Mouse (Mus musculus) heart, postnatal 4 days (tissue): ENCODE measurements at regions not wholly inside any gene's neighbourhood (a gene's known extent, or its start where the extent isn't known, plus 50 kb on each side); places are given as distances from the start of the nearest gene placed in this dataset.

Source experiments
- DNase-seq: peaks from one replicate; pipeline ENCODE4 v3.0.0; 2021

DNA sequence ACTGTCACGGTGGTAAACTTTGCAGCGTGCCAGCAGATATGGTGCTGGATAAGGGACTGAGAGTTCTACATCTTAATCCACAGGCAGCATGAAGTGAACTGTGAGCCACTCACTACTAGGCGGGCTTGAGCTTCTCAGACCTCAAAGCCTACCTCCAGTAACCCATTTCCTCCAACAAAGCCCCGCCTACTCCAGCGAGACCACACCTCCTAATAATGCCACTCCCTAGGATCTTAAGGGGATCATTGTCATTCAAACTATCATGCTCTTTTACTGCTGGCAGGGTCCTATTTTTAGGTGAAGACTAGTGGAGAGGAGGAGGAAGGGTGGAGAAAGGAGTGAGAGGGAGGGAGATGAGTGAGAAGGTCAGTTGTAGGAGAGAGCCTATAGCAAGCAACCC is 122.0 kb downstream of the Mycn start:
- no peak for DNase-seq

- no peak for DNase-seq
Observed at GRCm38 (mm10) chr12:12814693-12815092, 127.0 kb downstream of the Mycn start.

- DNase-seq = no peak
Observed at GRCm38 (mm10) chr12:12812873-12813272, 128.8 kb downstream of the Mycn start.

- no peak for DNase-seq
Observed at GRCm38 (mm10) chr12:12810943-12811342, 130.8 kb downstream of the Mycn start.

DNA sequence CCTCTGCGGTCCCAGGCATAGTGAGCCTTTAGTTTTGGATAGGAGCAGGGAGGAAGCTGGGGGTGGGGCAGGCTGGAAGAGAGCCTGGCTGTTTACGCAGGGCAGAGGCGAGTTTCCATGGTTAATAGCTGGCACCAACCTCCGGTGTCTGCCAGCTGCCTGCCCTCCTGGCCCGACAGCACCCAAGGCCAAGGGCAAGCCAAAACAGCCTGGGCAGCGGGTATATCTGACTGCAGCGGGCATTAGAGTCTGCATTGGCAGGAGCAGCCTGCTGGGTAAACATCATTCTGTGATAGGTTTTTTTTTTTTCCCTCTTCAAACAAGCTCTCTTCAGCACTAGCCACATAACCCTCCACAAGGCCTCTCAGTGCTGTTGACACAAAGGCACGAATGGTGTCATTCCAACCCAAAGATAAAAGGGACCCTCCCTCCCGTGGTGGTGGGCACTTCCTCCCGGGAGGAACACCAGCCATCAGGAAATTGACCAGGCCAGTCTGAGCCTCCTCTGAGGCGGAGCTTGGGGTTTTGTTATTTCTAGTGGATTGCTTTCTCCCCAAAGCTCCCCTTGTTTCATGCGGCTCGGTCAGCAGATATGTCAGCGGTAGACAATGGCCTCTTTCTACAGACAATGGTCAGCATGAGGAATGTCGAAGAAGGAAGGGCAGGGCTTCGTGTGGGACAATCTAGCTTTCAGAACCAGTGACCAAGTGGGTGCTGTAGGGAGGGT is 131.4 kb downstream of the Mycn start:
- DNase-seq = peak; percentile 84

GRCm38 (mm10) chr12:12808120-12808519 is 133.6 kb downstream of the Mycn start:
- DNase-seq = no peak

DNA sequence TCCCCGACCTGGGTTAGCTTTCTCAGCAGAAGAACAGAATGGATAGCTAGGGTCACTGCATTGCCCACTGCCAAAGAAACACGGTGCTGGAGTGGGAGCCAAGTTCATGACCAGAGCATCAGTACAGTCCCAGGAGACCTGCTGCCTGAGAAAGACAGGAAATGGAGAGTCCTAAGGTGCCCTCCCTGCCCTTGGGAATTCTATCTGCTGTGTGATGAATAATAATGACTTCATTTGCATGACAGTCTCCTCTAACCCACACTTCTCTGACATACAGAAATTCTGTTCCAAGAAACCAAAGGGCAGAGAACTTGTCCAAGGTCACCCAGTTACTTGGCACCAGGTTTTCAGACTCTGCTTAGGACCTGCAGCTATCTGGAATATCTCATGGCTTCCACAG is 138.1 kb downstream of the Mycn start:
- no peak for DNase-seq

DNA sequence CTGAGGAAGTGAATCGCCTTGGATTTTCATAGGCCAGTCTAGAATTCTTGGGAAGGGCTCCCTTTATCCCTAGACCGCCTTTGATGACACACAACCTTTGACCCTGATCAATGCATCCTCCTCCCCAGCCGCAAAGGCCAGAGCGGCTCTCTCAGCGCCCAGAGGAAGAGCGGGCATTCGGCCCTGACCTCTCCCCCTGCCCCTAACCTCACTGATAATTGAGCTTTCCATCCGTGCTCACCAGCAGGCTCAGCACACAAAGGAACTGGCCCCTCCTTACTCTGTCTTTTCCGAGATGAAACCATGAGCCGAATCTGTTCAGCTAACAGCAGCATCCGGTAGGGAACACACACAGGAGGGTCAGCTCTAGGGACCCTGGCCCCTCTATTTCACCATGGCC is 139.3 kb downstream of the Mycn start:
- no peak for DNase-seq

GRCm38 (mm10) chr12:12801700-12802099 is 140.0 kb downstream of the Mycn start:
- DNase-seq = no peak

- DNase-seq = no peak
Observed at GRCm38 (mm10) chr12:12800120-12800519, 141.6 kb downstream of the Mycn start.

GRCm38 (mm10) chr12:12789052-12789451 is 152.7 kb downstream of the Mycn start:
- DNase-seq = no peak

- no peak for DNase-seq
Observed at GRCm38 (mm10) chr12:12788263-12788852, 153.4 kb downstream of the Mycn start.

DNA sequence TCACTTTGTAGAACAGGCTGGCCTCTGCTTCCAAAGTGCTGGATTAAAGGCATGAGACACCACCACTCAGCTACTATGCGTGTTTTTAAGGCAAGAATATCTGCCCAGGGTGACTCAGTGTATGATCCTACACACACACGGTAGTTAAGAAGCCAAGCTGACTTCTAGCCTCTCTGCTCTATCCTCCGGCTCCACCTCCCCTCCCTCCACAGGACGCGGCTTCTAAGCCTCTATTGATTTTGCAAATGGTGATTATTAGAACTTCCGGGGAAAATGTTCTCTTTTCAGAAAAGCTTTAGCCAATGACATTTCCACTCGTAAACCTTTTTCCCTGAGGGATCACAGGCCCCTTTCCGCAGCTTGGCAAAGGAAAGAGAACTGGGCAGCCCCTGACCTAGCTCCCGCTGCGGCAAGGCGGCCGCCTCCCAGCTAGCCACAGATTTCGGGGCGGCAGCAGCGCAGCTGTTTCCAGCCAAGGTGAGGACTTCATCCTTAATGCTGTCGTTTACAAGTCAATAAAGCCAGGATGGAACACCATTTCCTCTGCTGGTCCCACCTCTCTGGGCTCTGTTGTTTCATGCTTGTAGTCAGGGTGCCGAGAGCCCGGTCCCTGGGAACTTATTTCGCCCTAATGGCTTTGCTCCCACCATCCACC is 154.0 kb downstream of the Mycn start:
- no peak for DNase-seq

GRCm38 (mm10) chr12:12787161-12787560 is 154.6 kb downstream of the Mycn start:
- DNase-seq = no peak

DNA sequence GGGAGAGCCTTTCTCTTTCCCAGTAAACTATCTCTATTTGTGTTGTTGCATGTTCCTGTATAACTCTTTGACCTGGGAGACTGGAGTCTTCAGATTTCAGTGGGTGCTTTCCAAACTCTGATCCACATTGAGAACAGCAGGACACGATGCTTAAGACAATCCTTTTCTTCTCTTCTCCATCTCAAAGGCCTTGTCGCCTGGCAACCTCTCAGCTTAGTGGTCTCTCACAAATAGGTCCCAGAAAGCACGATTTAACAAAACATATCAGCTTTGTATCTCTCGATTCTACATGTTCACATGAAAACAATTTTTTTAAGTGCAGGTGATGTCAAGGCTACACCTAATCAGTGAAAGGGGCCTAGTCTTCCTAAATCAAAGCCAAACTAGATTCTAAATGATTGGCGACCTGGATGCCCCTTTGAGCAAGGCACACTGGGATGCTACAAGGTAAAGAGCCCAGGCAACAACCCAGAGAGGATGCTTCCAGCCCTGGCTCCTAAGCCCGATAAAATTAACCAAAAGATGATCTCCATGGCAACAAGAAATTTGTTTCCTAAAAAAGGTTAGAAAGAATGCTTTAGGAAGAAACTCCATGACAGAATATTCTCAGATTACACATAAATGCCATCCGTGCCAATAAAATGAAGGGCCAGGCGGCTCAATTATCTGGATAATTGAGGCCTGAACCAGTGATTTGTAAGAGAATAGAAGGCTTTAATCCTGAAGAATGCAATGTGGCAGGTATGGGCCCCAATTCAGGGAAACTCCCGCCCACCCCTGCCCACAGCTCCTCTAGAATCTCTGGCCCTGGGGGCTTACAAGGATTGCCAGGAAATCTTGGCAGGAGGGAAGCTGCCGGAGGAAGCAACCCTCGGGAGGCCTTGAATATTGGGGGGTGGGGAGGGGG is 157.8 kb downstream of the Mycn start:
- DNase-seq = no peak

- no peak for DNase-seq
Observed at GRCm38 (mm10) chr12:12781526-12781925, 160.2 kb downstream of the Mycn start.

DNA sequence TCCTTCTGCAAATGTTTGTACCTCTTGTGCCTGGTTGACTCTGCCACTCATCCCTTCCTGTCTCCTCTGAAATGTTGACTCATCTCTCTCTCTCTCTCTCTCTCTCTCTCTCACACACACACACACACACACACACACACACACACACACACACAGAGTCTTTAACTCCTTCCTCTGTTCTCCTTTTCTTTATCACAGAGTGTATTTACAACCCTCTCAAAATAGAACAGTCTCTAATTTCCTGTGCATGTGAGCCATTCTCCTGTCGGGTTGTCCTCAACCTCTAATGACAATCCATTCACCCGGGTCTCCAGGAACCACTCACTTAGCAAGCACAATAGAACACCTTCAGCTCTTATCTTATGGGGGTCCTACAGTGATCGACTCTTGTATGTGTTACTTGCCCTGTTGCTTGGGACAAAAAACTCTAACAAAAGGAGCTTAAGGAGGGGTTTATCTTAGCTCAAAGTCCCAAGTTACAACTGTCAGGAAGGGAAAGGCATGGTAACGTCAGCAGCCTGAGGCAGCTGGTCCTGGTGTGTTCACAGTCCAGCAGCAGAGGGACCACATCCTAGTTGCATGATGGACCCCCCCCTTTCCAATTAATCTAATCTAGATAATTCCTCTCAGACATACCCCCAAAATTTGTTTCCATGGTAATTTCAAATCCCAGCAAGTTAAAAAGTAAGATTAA is 163.0 kb downstream of the Mycn start:
- no peak for DNase-seq

DNA sequence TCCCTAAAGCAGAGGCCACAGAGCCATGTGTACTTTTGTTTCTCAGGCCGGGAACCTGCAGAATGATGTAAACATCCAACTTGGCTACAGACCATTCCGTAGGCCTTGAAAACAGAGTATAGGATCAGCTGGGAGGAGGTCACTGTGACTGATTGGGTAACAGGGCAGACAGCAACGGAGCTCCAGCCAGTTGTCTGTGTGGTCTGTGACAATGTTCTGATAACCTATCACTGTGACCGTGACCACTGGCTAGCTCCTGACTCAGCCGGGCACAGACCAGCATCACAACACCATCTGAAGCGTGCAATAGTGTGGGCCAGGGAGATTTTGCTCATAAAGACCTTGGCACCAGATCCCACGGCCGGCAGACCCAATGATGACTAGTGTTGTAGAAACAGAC is 164.3 kb downstream of the Mycn start:
- no peak for DNase-seq

GRCm38 (mm10) chr12:12776783-12777182 is 164.9 kb downstream of the Mycn start:
- DNase-seq = no peak

DNA sequence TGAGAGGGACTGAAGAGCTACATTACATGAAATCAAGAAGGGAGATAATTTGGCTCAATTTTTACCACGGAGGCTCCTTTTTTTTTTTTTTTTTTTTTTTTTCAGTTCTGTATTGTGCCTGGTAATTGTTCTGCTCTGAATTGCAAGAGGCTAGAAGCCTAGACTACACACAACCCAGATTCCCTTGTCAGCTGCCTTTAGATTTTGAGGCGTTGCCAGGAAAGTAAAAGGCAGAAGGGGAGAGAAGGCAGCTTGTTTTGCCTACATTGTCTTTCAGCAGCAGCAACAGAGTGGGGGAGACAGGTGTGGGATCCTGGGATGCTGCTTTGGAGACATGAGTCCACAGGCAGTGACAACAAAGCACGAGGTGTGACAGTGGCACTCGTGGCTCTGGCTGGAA is 170.7 kb downstream of the Mycn start:
- DNase-seq = no peak

GRCm38 (mm10) chr12:12766510-12767304 is 175.0 kb downstream of the Mycn start:
- no peak for DNase-seq
